Mouse (Mus musculus): ENCODE measurements around the gene Cox19. TPM values are rescaled to one million over a fixed set of nuclear protein-coding genes. Genes with fewer than 3 reads are reported as not detected.
"Not testable (repeated sequence)": the region's sequence is repeated elsewhere in the genome, so short reads cannot be mapped to it uniquely, and the experiment has no call there.

Gene Cox19
- 10 to 100 TPM; 78.6 to 85.9 TPM for total RNA-seq (2021)
- long read RNA-seq, experiment 1, transcript Cox19-201 (3 exons, 2,461 nt), result major isoform, 59 of 65 reads
- long read RNA-seq, experiment 1, partial matches to known transcripts, result 0 of 65 reads
- long read RNA-seq, experiment 1, other reads (novel, unspliced or antisense), result 6 of 65 reads
- long read RNA-seq, experiment 2, transcript Cox19-201 (3 exons, 2,461 nt), result major isoform, 45 of 50 reads
- long read RNA-seq, experiment 2, partial matches to known transcripts, result 0 of 50 reads
- long read RNA-seq, experiment 2, other reads (novel, unspliced or antisense), result 3 of 50 reads

- intact Hi-C loops (cut with DNase I), result no loop called here
- DNase-seq, result no peak
Observed at GRCm38 (mm10) chr5:139351134-139351533, at the start of gene Cox19. Gene Cox19 (minus strand): TSS chr5:139351418.

GRCm38 (mm10) chr5:139399991-139400390 is 48.8 kb upstream of the Cox19 start:
- intact Hi-C loops (cut with DNase I), result no loop called here
- DNase-seq, result no peak

- intact Hi-C loops (cut with DNase I), result loop anchor here (1.0 kb wide), 1 partner anchor 34 kb away; no protein-coding TSS in a partner anchor
- DNase-seq, result no peak
Observed at GRCm38 (mm10) chr5:139398786-139399185, 47.6 kb upstream of the Cox19 start.

GRCm38 (mm10) chr5:139397959-139398753 is 46.9 kb upstream of the Cox19 start:
- DNase-seq, result peak; percentile 94 to 97
- intact Hi-C loops (cut with DNase I), result loop anchor here (1.0 kb wide), 1 partner anchor 34 kb away; no protein-coding TSS in a partner anchor

GRCm38 (mm10) chr5:139397359-139397916 is 46.2 kb upstream of the Cox19 start:
- intact Hi-C loops (cut with DNase I), result no loop called here
- DNase-seq, result no peak

- DNase-seq, result no peak
Observed at GRCm38 (mm10) chr5:139395528-139395927, 44.3 kb upstream of the Cox19 start.

DNA sequence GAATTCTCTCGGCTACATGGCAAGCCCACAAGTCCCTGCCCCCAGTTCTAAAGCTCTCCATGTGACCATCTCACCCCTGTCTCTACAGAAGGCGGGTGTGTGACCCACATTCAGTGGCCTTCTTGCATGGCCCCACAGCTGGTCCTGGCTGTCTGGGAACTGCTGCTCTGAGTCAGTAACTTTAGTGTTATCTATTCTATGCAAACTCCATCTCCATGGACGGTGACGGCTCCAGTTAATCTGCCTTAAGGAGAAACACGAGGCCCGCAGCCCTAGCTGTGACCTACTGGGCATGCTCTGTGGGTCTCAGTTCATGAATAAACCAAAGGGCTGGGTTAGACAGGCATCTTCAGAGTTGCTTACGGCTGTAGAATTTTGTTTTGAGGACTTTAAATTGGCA is 43.2 kb upstream of the Cox19 start:
- intact Hi-C loops (cut with DNase I), result no loop called here
- no peak for DNase-seq

More at GRCm38 (mm10) chr5:139395528-139395927, 44.3 kb upstream of the Cox19 start:
- intact Hi-C loops (cut with DNase I), result no loop called here

DNA sequence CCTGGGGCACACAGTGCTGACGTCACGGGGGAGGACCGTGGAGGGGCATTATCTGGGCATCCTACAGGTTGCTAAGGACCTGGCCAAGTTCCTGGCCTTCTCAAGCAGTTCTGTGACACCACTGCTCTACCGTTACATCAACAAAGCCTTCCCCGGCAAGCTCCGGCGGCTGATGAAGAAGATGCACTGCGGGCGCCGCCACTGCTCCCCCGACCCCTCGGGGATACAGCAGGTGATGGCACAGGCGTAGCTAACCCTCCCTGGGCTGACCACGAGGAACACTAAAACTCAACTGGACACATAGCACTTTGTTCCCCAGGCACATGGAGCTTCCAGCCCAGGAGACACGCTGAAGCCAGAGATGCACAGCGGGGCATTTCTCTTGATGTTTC is 42.0 kb upstream of the Cox19 start:
- DNase-seq, result no peak
- intact Hi-C loops (cut with DNase I), result no loop called here

- DNase-seq, result no peak
- intact Hi-C loops (cut with DNase I), result no loop called here
Observed at GRCm38 (mm10) chr5:139392219-139393196, 41.3 kb upstream of the Cox19 start.

GRCm38 (mm10) chr5:139391309-139391990 is 40.2 kb upstream of the Cox19 start:
- intact Hi-C loops (cut with DNase I), result no loop called here
- peak; percentile 54 to 57 for DNase-seq

GRCm38 (mm10) chr5:139390324-139391119 is 39.3 kb upstream of the Cox19 start:
- intact Hi-C loops (cut with DNase I), result not testable (repeated sequence)

DNA sequence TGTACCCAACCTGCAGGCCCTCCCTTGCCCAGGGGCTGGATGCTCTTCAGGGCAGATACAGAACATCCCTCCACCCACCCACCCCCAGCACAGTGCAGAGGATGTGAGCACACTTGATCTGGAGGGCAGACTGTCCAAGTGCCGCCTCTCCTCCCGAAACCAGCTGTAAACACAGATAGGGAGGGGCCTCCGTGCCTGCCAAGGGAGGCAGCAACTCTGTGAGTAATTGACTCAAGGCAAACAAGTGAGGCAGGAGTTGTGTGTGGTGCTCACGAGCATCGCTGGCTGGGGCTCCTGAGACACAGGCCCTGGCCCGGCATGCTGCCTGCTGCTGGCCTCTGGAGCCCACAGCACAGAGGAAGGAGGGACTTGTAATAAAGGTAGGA is 38.5 kb upstream of the Cox19 start:
- intact Hi-C loops (cut with DNase I), result no loop called here
- peak; percentile 73 to 74 for DNase-seq

More at GRCm38 (mm10) chr5:139390324-139391119, 39.3 kb upstream of the Cox19 start:
- not testable (repeated sequence) for DNase-seq

- intact Hi-C loops (cut with DNase I), result no loop called here
- no peak for DNase-seq
Observed at GRCm38 (mm10) chr5:139388694-139389675, 37.8 kb upstream of the Cox19 start.

GRCm38 (mm10) chr5:139388195-139388570 is 37.0 kb upstream of the Cox19 start:
- DNase-seq, result no peak
- intact Hi-C loops (cut with DNase I), result no loop called here

- intact Hi-C loops (cut with DNase I), result no loop called here
- no peak for DNase-seq
Observed at GRCm38 (mm10) chr5:139387329-139388194, 36.3 kb upstream of the Cox19 start.

DNA sequence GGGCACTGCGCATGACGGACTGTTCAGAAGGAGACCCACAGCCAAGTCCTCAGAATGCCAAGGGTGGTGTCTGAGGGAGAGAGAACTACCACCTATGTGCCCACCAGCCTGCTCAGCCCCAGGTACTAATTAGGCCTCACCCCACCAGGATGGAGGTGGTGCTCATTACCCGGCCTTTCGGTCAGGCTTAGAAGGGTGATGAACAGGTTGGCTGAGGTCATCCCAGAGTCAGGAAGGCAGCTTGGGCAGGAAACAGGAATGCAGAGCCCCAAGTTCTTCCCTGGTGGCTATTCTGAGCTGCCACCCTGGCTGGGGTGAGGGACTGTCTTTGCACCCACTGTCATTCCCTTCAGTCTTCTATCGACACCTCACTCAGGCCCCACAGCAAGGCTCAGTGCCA is 34.8 kb upstream of the Cox19 start:
- intact Hi-C loops (cut with DNase I), result no loop called here
- no peak for DNase-seq

DNA sequence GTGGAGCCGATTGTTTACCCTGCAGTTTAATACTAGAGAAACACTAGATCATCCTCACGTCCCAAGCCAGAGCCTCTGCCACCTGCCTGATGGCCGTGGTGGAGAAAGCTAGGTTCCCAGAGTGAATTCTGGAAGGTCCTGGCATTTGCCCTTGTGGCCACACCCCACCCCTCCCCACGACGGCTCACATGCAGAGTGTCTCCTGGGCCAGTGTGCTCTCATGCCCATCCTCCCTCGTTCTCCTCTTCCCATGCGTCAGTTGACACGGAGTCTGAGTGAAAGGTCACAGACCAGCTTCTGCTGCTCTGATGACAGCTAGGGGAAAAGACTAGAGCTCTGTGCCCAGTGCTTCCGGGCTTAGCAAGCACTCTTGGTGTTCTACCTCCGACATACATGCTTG is 33.3 kb upstream of the Cox19 start:
- no peak for DNase-seq
- intact Hi-C loops (cut with DNase I), result no loop called here

Data from heart, postnatal 14 days (tissue).